Mouse (Mus musculus) left cerebral cortex, adult 2 months (tissue): ENCODE measurements around the gene Ubap2. TPM values are rescaled to one million over a fixed set of nuclear protein-coding genes. Genes with fewer than 3 reads are reported as not detected.

ENCODE experiments used
- DNase-seq, 2 experiments: peaks; one replicate each; pipeline ENCODE4 v3.0.0; 2021 to 2022; ENCODE audit warnings: low spot score in 2 of 2, mixed read lengths in 1 of 2; ENCODE audit errors: extremely low spot score in 1 of 2
- H3K27ac ChIP-seq: fragments of 200-600 bp; 2 replicates; pipeline ENCODE4 v1.8.1; 2022
- H3K4me3 ChIP-seq: fragments of 200-600 bp; 2 replicates; pipeline ENCODE4 v1.8.1; 2022
- CTCF ChIP-seq: fragments of 200-600 bp; IDR thresholded peaks from 2 replicates; pipeline ENCODE4 v1.8.1; 2022; ENCODE audit warnings: antibody characterized with exemption, mild to moderate bottlenecking, moderate library complexity
- intact Hi-C: fragments of 180-260 bp; cut with DNase I; formaldehyde crosslinking; loops from one replicate; pipeline ENCODE4 v1.15.1; 2025
- total RNA-seq, 2 experiments: library from RNA; stranded (reverse); gene quantifications; 2 replicates each; pipeline ENCODE4 v1.2.3; 2021

Ubap2 gene
- total RNA-seq, 2 experiments from 2014 or later = 39.4 to 42.2 TPM

GRCm38 (mm10) chr4:41192544-41193512 lies 82.1 kb downstream of the Ubap2 start:
- DNase-seq = no peak
- TF ChIP-seq CTCF = no peak
- no peak overlapping the region for H3K4me3 ChIP-seq
- no peak overlapping the region for H3K27ac ChIP-seq
- intact Hi-C loops = no loop called here

- Histone ChIP-seq H3K27ac (peak overlapping the region; percentile 3; the same call in 1 of the 2 replicates), H3K4me3 (no peak overlapping the region)
- no peak for TF ChIP-seq CTCF
- intact Hi-C loops = no loop called here
- peak in 1 of 2 experiments; percentile 38 for DNase-seq
Measured at GRCm38 (mm10) chr4:41189809-41190208, 85.1 kb downstream of the Ubap2 start.

- intact Hi-C loops = no loop called here
- DNase-seq = no peak
- Histone ChIP-seq H3K27ac (no peak overlapping the region), H3K4me3 (no peak overlapping the region)
- no peak for TF ChIP-seq CTCF
Measured at GRCm38 (mm10) chr4:41179825-41180725, 94.9 kb downstream of the Ubap2 start.

GRCm38 (mm10) chr4:41174631-41175030 lies 100.3 kb downstream of the Ubap2 start:
- no peak overlapping the region for H3K4me3 ChIP-seq
- TF ChIP-seq CTCF = no peak
- intact Hi-C loops = no loop called here
- peak overlapping the region; percentile 41; the same call in 1 of the 2 replicates for H3K27ac ChIP-seq
- no peak for DNase-seq

- intact Hi-C loops = no loop called here
Measured at GRCm38 (mm10) chr4:41170970-41171369, 104.0 kb downstream of the Ubap2 start.

GRCm38 (mm10) chr4:41165693-41166475 lies 109.1 kb downstream of the Ubap2 start:
- DNase-seq = peak; percentile 75 to 79
- Histone ChIP-seq H3K27ac (0 out of 2 replicates have a peak overlapping the region, but pooled peaks have one; percentile 10), H3K4me3 (no peak overlapping the region)
- peak; percentile 80 for TF ChIP-seq CTCF
- intact Hi-C loops = loop anchor here (1.0 to 2.0 kb wide), 2 partner anchors 37 to 115 kb away; no protein-coding TSS in a partner anchor

More at GRCm38 (mm10) chr4:41170970-41171369, 104.0 kb downstream of the Ubap2 start:
- no peak overlapping the region for H3K4me3 ChIP-seq
- peak; percentile 25 for TF ChIP-seq CTCF
- no peak for DNase-seq
- H3K27ac ChIP-seq = no peak overlapping the region

- intact Hi-C loops = loop anchor here (2.0 kb wide), 1 partner anchor 114 kb away; no protein-coding TSS in a partner anchor
- TF ChIP-seq CTCF = no peak
- Histone ChIP-seq H3K27ac (no peak overlapping the region), H3K4me3 (no peak overlapping the region)
- DNase-seq = no peak
Measured at GRCm38 (mm10) chr4:41164974-41165373, 110.0 kb downstream of the Ubap2 start.

- Histone ChIP-seq H3K27ac (no peak overlapping the region), H3K4me3 (no peak overlapping the region)
- TF ChIP-seq CTCF = no peak
- intact Hi-C loops = no loop called here
- no peak for DNase-seq
Measured at GRCm38 (mm10) chr4:41161232-41161631, 113.7 kb downstream of the Ubap2 start.

- Histone ChIP-seq H3K27ac (no peak overlapping the region), H3K4me3 (no peak overlapping the region)
- intact Hi-C loops = no loop called here
- TF ChIP-seq CTCF = no peak
- DNase-seq = no peak
Measured at GRCm38 (mm10) chr4:41158251-41158650, 116.7 kb downstream of the Ubap2 start.

- intact Hi-C loops = no loop called here
- no peak for TF ChIP-seq CTCF
- DNase-seq = no peak
- no peak overlapping the region for H3K4me3 ChIP-seq
- H3K27ac ChIP-seq = no peak overlapping the region
Measured at GRCm38 (mm10) chr4:41156961-41157360, 118.0 kb downstream of the Ubap2 start.

- no peak for DNase-seq
- H3K27ac ChIP-seq = no peak overlapping the region
- intact Hi-C loops = no loop called here
Measured at GRCm38 (mm10) chr4:41153146-41153545, 121.8 kb downstream of the Ubap2 start.

More at GRCm38 (mm10) chr4:41153146-41153545, 121.8 kb downstream of the Ubap2 start:
- no peak overlapping the region for H3K4me3 ChIP-seq
- TF ChIP-seq CTCF = no peak
